In the genomic region with DNA sequence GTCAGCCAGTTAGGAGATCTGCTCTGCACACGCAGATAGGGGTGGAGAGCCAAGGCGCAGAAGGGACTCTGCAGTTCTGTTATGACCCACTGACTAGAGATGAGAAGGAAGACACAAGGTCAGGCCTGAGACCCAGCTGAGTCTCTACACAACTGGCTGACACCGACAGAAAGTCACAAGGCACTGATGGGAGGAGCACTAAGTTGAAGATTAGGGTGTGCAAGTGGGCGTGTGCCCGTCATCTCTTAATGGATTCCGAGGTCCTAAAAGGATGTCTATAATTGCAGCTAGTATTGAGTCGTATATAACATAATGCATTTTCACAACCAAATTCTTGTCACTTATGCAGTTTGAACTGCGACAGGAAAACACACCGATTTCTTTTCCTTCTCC, we compare ENCODE assay signal across 24 mouse cellular contexts. TPM values are rescaled to one million over a fixed set of nuclear protein-coding genes. Genes with fewer than 3 reads are reported as not detected.
"Had no signal": no experiment of that assay in that cellular context is flagged by ENCODE, and none has a peak within 500 bp of the region (broad histone marks: within the 10 kb centered on the region; RNA-seq: fewer than 3 reads in every experiment).

No protein-coding gene starts in this region.

- H3K4me3 ChIP-seq: kidney, embryonic 15.5 days; left cerebral cortex, adult 2 months; limb, embryonic 12.5 days; limb, embryonic 15.5 days; liver, embryonic 12.5 days; midbrain, embryonic 10.5 days; midbrain, embryonic 13.5 days; myocyte; neural tube, embryonic 13.5 days had no signal

- H3K4me2 ChIP-seq: kidney, embryonic 15.5 days; limb, embryonic 12.5 days; limb, embryonic 15.5 days; liver, embryonic 12.5 days; midbrain, embryonic 13.5 days; neural tube, embryonic 13.5 days had no signal

- H3K27me3 ChIP-seq: kidney, embryonic 15.5 days; limb, embryonic 12.5 days; limb, embryonic 15.5 days; midbrain, embryonic 13.5 days; neural tube, embryonic 13.5 days had no signal

- H3K4me1 ChIP-seq: limb, embryonic 12.5 days; limb, embryonic 15.5 days had no signal

- ATAC-seq: liver, embryonic 12.5 days; midbrain, embryonic 13.5 days; midbrain, embryonic 16.5 days had no signal

- H3K9ac ChIP-seq: kidney, embryonic 15.5 days; limb, embryonic 12.5 days; limb, embryonic 15.5 days; liver, embryonic 12.5 days; midbrain, embryonic 13.5 days; neural tube, embryonic 13.5 days had no signal

- H3K9me3 ChIP-seq: kidney, embryonic 15.5 days; limb, embryonic 12.5 days; limb, embryonic 15.5 days; liver, embryonic 12.5 days; midbrain, embryonic 10.5 days; midbrain, embryonic 13.5 days; neural tube, embryonic 13.5 days had no signal

- H3K36me3 ChIP-seq: kidney, embryonic 15.5 days; limb, embryonic 12.5 days; limb, embryonic 15.5 days; liver, embryonic 12.5 days; midbrain, embryonic 10.5 days; midbrain, embryonic 13.5 days; neural tube, embryonic 13.5 days had no signal

- H3K27ac ChIP-seq: kidney, embryonic 15.5 days; left cerebral cortex, adult 2 months; limb, embryonic 12.5 days; limb, embryonic 15.5 days; liver, embryonic 12.5 days; midbrain, embryonic 10.5 days; midbrain, embryonic 13.5 days; neural tube, embryonic 13.5 days; stomach, postnatal 0 days had no signal

- DNase-seq: kidney, adult 11 months; kidney, adult 8-10 months; kidney, postnatal 10 days; kidney, postnatal 36 days; layer of hippocampus, postnatal 36 days; left cerebral cortex, postnatal 4 days; lung, adult 2 months; lung, postnatal 14 days; lung, postnatal 4 days; retina, postnatal 1 day; thymus, postnatal 25 days had no signal

RNA-seq across cellular contexts. Expression of a gene that starts 38.4 kb away (rescaled TPM):
- total RNA-seq: layer of hippocampus, postnatal 36 days; left cerebral cortex, postnatal 4 days; monocyte, adult 5-6 weeks; neutrophil, adult 5-6 weeks had no signal
- polyA plus RNA-seq: liver, embryonic 12.5 days; midbrain, embryonic 13.5 days had no signal
